Mouse (Mus musculus) neural tube, embryonic 11.5 days (tissue): ENCODE measurements around the gene Vil1. TPM values are rescaled to one million over a fixed set of nuclear protein-coding genes. Genes with fewer than 3 reads are reported as not detected.

Source experiments
- ATAC-seq: fragments of 200-750 bp; cut with Nextera tagmentation; 2 replicates; pipeline ENCODE4 v1.8.0; 2017; ENCODE audit warnings: moderate number of reproducible peaks, mild to moderate bottlenecking, moderate TSS enrichment, moderate library complexity; ENCODE audit not compliant: insufficient read depth, low FRiP score, low TSS enrichment
- DNase-seq: peaks from one replicate; pipeline ENCODE4 v3.0.0-alpha.2; 2015; ENCODE audit warnings: low spot score
- H3K27ac ChIP-seq: fragments of 300-500 bp; sonication (generic); 2 replicates; pipeline ENCODE4 v1.5.1; 2014; ENCODE audit warnings: low read depth, mild to moderate bottlenecking, low read length
- H3K27me3 ChIP-seq: fragments of 300-500 bp; sonication (generic); 2 replicates; pipeline ENCODE4 v1.6.1; 2014; ENCODE audit warnings: mild to moderate bottlenecking, low read length, mixed read lengths; ENCODE audit not compliant: control insufficient read depth, insufficient read depth
- H3K36me3 ChIP-seq: fragments of 300-500 bp; sonication (generic); 2 replicates; pipeline ENCODE4 v1.6.1; 2014; ENCODE audit warnings: mild to moderate bottlenecking, low read length, moderate library complexity, mixed read lengths; ENCODE audit not compliant: control insufficient read depth, insufficient read depth
- H3K4me1 ChIP-seq: fragments of 300-500 bp; sonication (generic); 2 replicates; pipeline ENCODE4 v1.6.1; 2014; ENCODE audit warnings: low read length, mixed read lengths; ENCODE audit not compliant: control insufficient read depth, insufficient read depth
- H3K4me2 ChIP-seq: fragments of 300-500 bp; sonication (generic); 2 replicates; pipeline ENCODE4 v1.6.1; 2014; ENCODE audit warnings: low read depth, mild to moderate bottlenecking, moderate library complexity
- H3K4me3 ChIP-seq: fragments of 300-500 bp; sonication (generic); 2 replicates; pipeline ENCODE4 v1.5.1; 2014; ENCODE audit warnings: low read depth, low read length
- H3K9ac ChIP-seq: fragments of 300-500 bp; sonication (generic); 2 replicates; pipeline ENCODE4 v1.6.1; 2014; ENCODE audit warnings: mild to moderate bottlenecking, low read length
- H3K9me3 ChIP-seq: fragments of 300-500 bp; sonication (generic); 2 replicates; pipeline ENCODE4 v1.6.1; 2016; ENCODE audit warnings: low read length; ENCODE audit not compliant: control insufficient read depth
- WGBS: fragments of 180-500 bp; shearing (Covaris S2); extraction: QIAGEN DNeasy Blood & Tissue Kit; methylation state at CpG from one replicate; pipeline ENCODE4 v1.1.7; 2014; 5-methylcytosine and 5-hydroxymethylcytosine counted together
- polyA plus RNA-seq: library from polyadenylated mRNA; unstranded; fragments of >200 nt; fragmentation: Nextera tagmentation; extraction: Ambion mirVana; gene quantifications from 2 replicates; pipeline ENCODE4 v1.2.1, GENCODE M21; 2014

Gene Vil1
- polyA plus RNA-seq, 1 experiment from 2014 or later = 0.09 TPM

DNA sequence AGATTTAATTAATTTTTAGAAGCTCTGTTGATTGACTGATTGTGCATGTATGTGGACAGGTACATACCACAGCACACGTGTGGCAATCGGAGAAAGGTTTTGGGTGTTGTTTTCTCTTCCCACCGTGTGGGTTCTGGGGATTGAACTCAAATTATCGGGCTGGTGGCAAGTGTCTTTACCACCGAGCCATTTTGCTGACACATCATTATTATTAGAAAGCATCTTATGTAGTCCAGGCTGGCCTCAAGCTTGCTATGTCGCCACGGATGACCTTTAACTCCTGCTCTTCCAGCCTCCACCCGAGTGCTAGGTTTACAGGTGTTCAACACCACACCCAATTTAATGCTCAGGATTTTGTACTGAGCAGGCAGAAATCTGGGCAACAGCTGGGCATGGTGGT, 3.5 kb downstream of the Vil1 start:
- Histone ChIP-seq H3K27me3 (no peaks in the 10 kb centered on the region), H3K27ac (no peak overlapping the region), H3K4me1 (no peaks in the 10 kb centered on the region), H3K36me3 (no peaks in the 10 kb centered on the region), H3K4me2 (no peak overlapping the region), H3K9ac (no peak overlapping the region), H3K4me3 (no peak overlapping the region), H3K9me3 (no peaks in the 10 kb centered on the region)
- ATAC-seq = no peak
- 84% methylated on average over 8 of the region's 8 CpGs for WGBS
- DNase-seq = no peak

DNA sequence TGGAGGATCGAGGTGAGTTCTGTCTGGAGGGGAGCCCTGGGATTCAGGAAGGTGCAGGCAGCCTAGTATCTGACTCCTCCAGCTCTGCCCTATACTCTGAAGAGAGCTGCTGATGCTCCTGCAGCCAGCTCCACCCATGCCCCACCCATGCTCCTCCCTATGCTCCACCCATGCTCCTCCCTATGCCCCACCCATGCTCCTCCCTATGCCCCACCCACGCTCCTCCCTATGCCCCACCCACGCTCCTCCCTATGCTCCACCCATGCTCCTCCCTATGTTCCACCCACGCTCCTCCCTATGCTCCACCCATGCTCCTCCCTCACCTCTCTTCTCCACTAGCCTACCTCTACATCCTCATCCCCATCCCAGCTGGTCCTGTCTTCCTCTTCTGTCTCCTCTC, 6.0 kb downstream of the Vil1 start:
- Histone ChIP-seq H3K27me3 (no peaks in the 10 kb centered on the region), H3K9ac (no peak overlapping the region), H3K27ac (no peak overlapping the region), H3K9me3 (no peaks in the 10 kb centered on the region), H3K4me2 (no peak overlapping the region), H3K4me3 (no peak overlapping the region), H3K36me3 (no peaks in the 10 kb centered on the region), H3K4me1 (no peaks in the 10 kb centered on the region)
- no peak for DNase-seq
- 31% methylated on average over 4 of the region's 4 CpGs for WGBS
- no peak for ATAC-seq

DNA sequence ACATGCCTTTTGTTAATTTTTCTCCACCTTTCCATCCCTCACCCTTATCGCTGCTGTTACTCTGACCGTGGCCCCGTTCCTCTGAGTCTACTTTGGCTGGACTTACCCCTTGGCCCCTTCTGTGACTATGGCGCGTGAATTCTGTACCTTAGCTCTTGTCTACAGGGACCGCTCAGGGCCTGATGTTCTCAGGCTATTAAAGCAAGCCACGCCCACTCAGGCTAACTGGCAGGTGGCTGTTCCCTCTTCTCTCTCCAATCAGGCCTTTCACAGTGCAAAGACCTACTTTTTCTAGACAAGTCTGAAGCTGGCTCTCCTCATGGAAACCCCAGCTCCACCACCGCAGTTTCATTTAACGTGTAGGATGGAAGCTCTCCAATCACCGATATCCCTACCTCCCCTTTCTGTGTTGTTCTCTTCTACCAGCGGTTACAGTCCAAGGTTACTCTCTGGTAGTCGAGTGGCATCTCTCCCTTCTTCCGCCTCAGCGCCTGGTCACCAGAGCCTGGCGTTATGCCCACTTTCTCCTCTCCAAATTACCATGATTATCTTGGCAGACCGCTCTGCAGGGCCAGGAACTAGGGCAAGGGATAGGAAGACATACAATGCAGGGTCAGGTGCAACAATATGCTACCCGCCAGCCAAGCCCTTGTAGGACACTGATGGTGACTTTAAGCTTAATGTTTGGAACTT, 9.7 kb downstream of the Vil1 start:
- Histone ChIP-seq H3K27ac (no peak overlapping the region), H3K36me3 (no peaks in the 10 kb centered on the region), H3K4me3 (no peak overlapping the region), H3K4me2 (no peak overlapping the region), H3K4me1 (no peaks in the 10 kb centered on the region), H3K9ac (no peak overlapping the region), H3K27me3 (no peaks in the 10 kb centered on the region), H3K9me3 (no peaks in the 10 kb centered on the region)
- ATAC-seq = no peak
- WGBS = 77% methylated on average over 17 of the region's 17 CpGs
- DNase-seq = no peak

DNA sequence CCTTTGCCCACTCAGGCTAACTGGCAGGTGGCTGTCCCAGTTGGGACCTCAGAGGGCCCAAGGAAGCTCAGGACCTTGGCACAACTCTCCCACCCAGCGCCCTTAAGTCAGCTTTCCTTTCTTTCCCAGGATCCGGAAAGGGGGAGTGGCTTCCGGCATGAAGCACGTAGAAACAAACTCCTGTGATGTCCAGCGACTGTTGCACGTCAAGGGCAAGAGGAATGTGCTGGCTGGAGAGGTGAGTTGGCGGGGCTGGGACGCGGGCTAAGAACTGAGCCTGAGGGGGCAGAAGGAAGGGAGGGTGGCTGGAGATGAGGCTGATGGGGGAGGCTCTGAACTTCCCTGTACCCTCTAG, 10.2 kb downstream of the Vil1 start:
- no peaks in the 10 kb centered on the region for H3K4me1 ChIP-seq
- WGBS = 75% methylated on average over 9 of the region's 9 CpGs
- H3K36me3 ChIP-seq = no peaks in the 10 kb centered on the region
- H3K27me3 ChIP-seq = no peaks in the 10 kb centered on the region
- no peak overlapping the region for H3K27ac ChIP-seq
- ATAC-seq (no peak), DNase-seq (no peak)
- no peak overlapping the region for H3K9ac ChIP-seq
- H3K4me3 ChIP-seq = no peak overlapping the region
- H3K9me3 ChIP-seq = no peaks in the 10 kb centered on the region
- H3K4me2 ChIP-seq = no peak overlapping the region

DNA sequence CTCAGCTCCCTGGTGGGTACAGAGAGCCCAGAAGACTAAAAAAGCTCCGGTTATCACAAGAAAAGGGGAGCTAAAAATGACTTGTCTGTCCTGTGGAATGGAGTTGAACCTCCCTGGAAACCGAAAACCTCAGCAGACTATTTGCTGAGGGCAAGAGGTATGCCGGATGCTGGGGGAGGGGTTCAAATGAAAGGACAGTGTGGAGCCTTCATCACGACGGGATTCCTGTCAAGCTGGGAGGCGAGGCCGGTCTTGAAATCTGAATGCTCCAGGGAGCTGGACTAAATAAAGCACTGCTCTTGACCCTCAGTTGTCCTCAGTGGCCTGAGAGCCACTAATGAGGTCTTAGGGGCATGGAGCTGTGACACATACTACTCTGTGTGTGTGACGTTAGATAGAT, 14.0 kb downstream of the Vil1 start:
- no peak overlapping the region for H3K4me3 ChIP-seq
- H3K27me3 ChIP-seq = no peaks in the 10 kb centered on the region
- no peak for ATAC-seq
- H3K4me1 ChIP-seq = no peaks in the 10 kb centered on the region
- no peak overlapping the region for H3K27ac ChIP-seq
- no peak overlapping the region for H3K9ac ChIP-seq
- 36% methylated on average over 8 of the region's 8 CpGs for WGBS
- no peaks in the 10 kb centered on the region for H3K9me3 ChIP-seq
- DNase-seq = no peak
- H3K36me3 ChIP-seq = no peaks in the 10 kb centered on the region
- H3K4me2 ChIP-seq = no peak overlapping the region

DNA sequence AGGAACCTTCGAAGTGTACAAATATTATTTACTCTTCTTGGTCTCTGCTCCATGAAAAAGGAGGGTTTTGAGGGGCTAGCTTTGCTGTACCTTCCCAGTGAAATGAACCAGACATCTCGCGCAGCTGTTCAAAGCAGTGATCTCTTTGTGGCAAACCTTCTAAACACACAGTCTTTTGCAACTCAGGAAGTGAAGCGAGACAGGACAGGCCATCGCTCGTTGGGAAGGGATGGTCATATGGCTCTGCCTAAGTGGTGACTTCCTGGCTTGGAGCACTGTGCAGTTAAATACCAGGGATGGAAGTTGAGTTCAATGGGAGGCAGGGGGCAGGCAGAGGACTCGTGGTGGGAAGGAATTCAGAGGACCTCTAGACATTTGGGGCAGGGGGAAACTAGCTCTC, 16.7 kb downstream of the Vil1 start:
- WGBS = 79% methylated on average over 7 of the region's 7 CpGs
- DNase-seq (no peak), ATAC-seq (no peak)
- H3K36me3 ChIP-seq = no peaks in the 10 kb centered on the region
- H3K9me3 ChIP-seq = no peaks in the 10 kb centered on the region
- H3K4me2 ChIP-seq = no peak overlapping the region
- H3K4me3 ChIP-seq = no peak overlapping the region
- no peaks in the 10 kb centered on the region for H3K27me3 ChIP-seq
- no peaks in the 10 kb centered on the region for H3K4me1 ChIP-seq
- H3K9ac ChIP-seq = no peak overlapping the region
- no peak overlapping the region for H3K27ac ChIP-seq

DNA sequence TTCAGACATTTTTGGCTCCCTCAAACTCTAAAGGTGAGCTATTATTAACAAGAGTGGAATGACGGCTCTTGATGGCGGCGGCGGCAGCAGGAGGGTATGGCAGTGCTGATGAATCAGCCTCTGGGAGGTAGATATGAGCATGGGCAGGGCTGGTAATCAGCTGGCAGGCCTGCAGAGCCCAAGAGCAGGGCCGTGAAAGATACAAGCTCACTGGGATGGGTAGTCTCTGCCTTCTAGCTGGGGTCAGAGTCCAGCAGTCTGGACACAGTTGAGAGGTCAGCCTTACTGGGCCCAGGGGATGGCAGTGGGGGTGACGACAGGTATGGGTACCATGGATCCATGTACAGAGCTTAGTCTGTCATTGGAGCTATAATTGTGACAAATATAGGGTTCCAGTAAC, 24.0 kb downstream of the Vil1 start:
- WGBS = 86% methylated on average over 6 of the region's 6 CpGs
- no peak for ATAC-seq
- no peak overlapping the region for H3K27ac ChIP-seq
- H3K4me1 ChIP-seq = no peaks in the 10 kb centered on the region
- no peak overlapping the region for H3K9ac ChIP-seq
- no peaks in the 10 kb centered on the region for H3K27me3 ChIP-seq
- H3K36me3 ChIP-seq = no peaks in the 10 kb centered on the region; the same call in none of the 2 replicates
- H3K4me2 ChIP-seq = no peak overlapping the region
- no peaks in the 10 kb centered on the region for H3K9me3 ChIP-seq
- no peak for DNase-seq
- H3K4me3 ChIP-seq = no peak overlapping the region

DNA sequence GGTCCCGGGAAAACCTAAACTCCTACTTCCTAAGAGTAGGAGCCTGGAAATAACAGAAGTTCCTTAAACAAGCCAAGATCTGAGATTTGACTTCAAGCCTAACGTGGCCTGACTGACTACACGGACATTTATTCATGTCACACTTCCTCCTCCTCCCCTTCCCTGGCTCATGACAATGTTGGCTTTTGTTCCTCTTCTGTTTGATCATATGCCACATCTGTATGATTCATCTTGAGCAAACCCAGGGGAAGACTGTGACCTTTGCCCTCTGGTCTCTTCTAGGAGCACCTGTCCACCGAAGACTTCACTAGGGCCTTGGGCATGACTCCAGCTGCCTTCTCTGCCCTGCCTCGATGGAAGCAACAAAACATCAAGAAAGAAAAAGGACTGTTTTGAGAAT, 25.4 kb downstream of the Vil1 start:
- 58% methylated on average over 5 of the region's 5 CpGs for WGBS
- no peaks in the 10 kb centered on the region for H3K4me1 ChIP-seq
- no peak for ATAC-seq
- DNase-seq = no peak
- H3K27me3 ChIP-seq = no peaks in the 10 kb centered on the region
- H3K9ac ChIP-seq = no peak overlapping the region
- no peak overlapping the region for H3K4me2 ChIP-seq
- peaks cover 5% of the 10 kb centered on the region for H3K36me3 ChIP-seq
- no peak overlapping the region for H3K4me3 ChIP-seq
- no peaks in the 10 kb centered on the region for H3K9me3 ChIP-seq
- H3K27ac ChIP-seq = no peak overlapping the region

DNA sequence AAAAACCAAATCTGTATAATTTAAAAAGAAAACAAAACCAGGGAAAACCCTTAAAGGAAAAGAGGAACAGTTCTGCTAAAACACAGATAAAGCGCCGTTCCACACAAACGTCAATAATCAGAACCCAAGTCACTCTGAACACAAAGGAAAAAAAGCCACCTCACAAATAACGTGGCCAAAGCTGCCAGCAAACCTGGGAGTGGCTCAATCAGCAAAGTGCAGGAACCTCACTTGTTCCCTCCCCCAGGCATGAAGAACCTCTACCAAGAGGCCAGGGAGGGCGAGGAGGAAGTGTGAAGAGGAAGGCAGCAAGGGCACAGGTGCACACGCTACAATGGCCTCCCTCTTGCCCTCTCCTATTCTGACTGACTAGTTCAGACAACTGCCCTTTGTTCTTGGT, 26.4 kb downstream of the Vil1 start:
- no peak for ATAC-seq
- WGBS = 93% methylated on average over 6 of the region's 6 CpGs

More for the DNA sequence above, 26.4 kb downstream of the Vil1 start:
- H3K4me3 ChIP-seq = no peak overlapping the region
- DNase-seq = no peak
- no peaks in the 10 kb centered on the region for H3K9me3 ChIP-seq
- no peak overlapping the region for H3K27ac ChIP-seq
- H3K9ac ChIP-seq = no peak overlapping the region
- H3K36me3 ChIP-seq = peaks cover 5% of the 10 kb centered on the region
- no peaks in the 10 kb centered on the region for H3K4me1 ChIP-seq
- no peaks in the 10 kb centered on the region for H3K27me3 ChIP-seq
- no peak overlapping the region for H3K4me2 ChIP-seq
